Mouse (Mus musculus) hindbrain, embryonic 10.5 days (tissue): ENCODE data around the gene Ric3. TPM values are rescaled to one million over a fixed set of nuclear protein-coding genes. Genes with fewer than 3 reads are reported as not detected.
A peak's percentile ranks its signal among the peaks of the same experiment; 100 is the strongest.

Source experiments
- DNase-seq: peaks from one replicate; pipeline ENCODE4 v3.0.0-alpha.2; 2017; ENCODE audit warnings: low spot score
- H3K27ac ChIP-seq: fragments of 300-500 bp; sonication (generic); 2 replicates; pipeline ENCODE4 v1.5.1; 2016; ENCODE audit warnings: mild to moderate bottlenecking, moderate library complexity
- H3K27me3 ChIP-seq: fragments of 300-500 bp; sonication (generic); 2 replicates; pipeline ENCODE4 v1.6.1; 2016; ENCODE audit warnings: mild to moderate bottlenecking; ENCODE audit not compliant: poor library complexity, insufficient read depth, severe bottlenecking
- H3K36me3 ChIP-seq: fragments of 300-500 bp; sonication (generic); 2 replicates; pipeline ENCODE4 v1.6.1; 2016; ENCODE audit warnings: mild to moderate bottlenecking, moderate library complexity
- H3K4me1 ChIP-seq: fragments of 300-500 bp; sonication (generic); replicated peaks from 2 replicates; pipeline ENCODE4 v1.6.1; 2016; ENCODE audit warnings: mild to moderate bottlenecking
- H3K4me3 ChIP-seq: fragments of 300-500 bp; sonication (generic); 2 replicates; pipeline ENCODE4 v1.5.1; 2016; ENCODE audit warnings: mild to moderate bottlenecking, moderate library complexity
- H3K9me3 ChIP-seq: fragments of 300-500 bp; sonication (generic); 2 replicates; pipeline ENCODE4 v1.6.1; 2016; ENCODE audit warnings: mild to moderate bottlenecking, moderate library complexity
- WGBS: fragments of 180-500 bp; shearing (Covaris S2); methylation state at CpG from one replicate; pipeline ENCODE4 v1.1.7; 2016; 5-methylcytosine and 5-hydroxymethylcytosine counted together
- polyA plus RNA-seq: library from polyadenylated mRNA; unstranded; fragments of >200 nt; fragmentation: Nextera tagmentation; extraction: Ambion mirVana; gene quantifications from 2 replicates; pipeline ENCODE4 v1.2.1, GENCODE M21; 2016

Gene Ric3
- polyA plus RNA-seq, 1 experiment from 2014 or later: 17.3 TPM

DNA sequence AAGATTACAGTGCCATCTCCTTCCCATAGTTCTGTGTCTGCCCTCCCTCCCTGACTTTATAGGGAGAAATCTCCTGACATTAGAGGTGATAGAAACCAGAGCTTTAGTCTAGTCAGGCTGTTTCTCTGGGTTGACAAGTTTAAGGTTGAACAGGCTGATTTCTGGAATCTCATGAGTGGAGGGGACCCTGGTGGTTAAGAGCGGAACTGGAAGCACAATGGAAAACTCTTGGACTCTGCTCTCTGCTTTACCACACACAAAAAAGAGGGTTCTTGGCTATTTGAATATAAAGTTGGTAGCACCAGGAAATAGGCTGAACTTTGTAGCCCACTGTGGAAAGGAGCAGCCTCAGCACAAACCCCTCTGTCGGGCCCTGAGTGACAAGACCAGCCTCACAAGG is 51.1 kb downstream of the Ric3 start:
- H3K36me3 ChIP-seq: peaks cover 34% of the 10 kb centered on the region
- DNase-seq: no peak

DNA sequence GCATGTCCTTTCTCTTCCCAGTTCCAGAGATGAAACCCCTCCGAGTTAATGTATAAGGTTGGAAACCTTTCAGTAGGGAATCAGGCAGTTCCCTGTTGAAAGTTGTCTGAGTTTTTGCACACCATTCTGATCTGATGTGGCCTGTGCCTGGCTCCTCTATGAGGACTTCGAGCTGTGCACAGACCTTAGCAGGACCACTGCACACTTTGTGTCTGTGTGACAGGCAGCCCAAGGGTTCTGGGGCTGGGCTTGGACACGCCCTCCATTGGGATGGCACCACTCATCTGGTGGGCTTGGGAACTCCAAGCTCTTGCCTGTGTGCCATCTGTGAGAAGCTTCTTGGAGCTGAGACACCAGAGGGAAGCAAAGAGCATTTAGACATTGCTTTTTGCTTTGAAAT is 51.8 kb downstream of the Ric3 start:
- no peak overlapping the region for H3K27ac ChIP-seq
- no peak overlapping the region for H3K4me3 ChIP-seq
- DNase-seq: no peak
- H3K27me3 ChIP-seq: no peaks in the 10 kb centered on the region
- H3K4me1 ChIP-seq: no peaks in the 10 kb centered on the region
- 87% methylated on average over 3 of the region's 3 CpGs for whole genome bisulfite sequencing
- H3K9me3 ChIP-seq: no peaks in the 10 kb centered on the region
- peaks cover 39% of the 10 kb centered on the region for H3K36me3 ChIP-seq

More for the DNA sequence above, 51.1 kb downstream of the Ric3 start:
- Histone ChIP-seq H3K27ac (no peak overlapping the region), H3K27me3 (no peaks in the 10 kb centered on the region), H3K4me3 (no peak overlapping the region), H3K9me3 (no peaks in the 10 kb centered on the region), H3K4me1 (no peaks in the 10 kb centered on the region)
- WGBS: 84% methylated on average over 2 of the region's 2 CpGs

DNA sequence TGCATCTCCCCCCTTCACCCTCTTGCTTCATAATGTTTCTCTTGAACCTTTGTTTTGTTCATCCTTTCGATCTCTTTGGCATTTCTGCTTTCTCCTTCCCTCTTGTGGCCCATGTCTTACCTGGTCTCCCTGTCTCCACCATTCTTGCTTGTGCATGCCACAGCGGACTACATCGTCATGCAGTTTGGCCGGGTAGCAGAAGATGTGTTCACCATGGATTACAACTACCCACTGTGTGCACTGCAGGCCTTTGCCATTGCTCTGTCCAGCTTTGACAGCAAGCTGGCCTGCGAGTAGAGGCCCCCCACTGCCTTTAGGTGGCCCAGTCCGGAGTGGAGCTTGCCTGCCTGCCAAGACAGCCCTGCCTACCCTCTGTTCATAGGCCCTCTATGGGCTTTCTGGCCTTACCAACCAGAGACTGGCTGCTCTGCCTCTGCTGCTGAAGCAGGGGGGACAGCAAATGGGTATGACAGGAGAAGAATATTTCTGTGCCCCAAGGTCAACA is 53.1 kb downstream of the Ric3 start:
- DNase-seq: no peak
- no peaks in the 10 kb centered on the region for H3K4me1 ChIP-seq
- no peaks in the 10 kb centered on the region for H3K9me3 ChIP-seq
- H3K27me3 ChIP-seq: no peaks in the 10 kb centered on the region
- H3K27ac ChIP-seq: no peak overlapping the region
- WGBS: 88% methylated on average over 6 of the region's 6 CpGs
- no peak overlapping the region for H3K4me3 ChIP-seq
- H3K36me3 ChIP-seq: peaks cover 42% of the 10 kb centered on the region

DNA sequence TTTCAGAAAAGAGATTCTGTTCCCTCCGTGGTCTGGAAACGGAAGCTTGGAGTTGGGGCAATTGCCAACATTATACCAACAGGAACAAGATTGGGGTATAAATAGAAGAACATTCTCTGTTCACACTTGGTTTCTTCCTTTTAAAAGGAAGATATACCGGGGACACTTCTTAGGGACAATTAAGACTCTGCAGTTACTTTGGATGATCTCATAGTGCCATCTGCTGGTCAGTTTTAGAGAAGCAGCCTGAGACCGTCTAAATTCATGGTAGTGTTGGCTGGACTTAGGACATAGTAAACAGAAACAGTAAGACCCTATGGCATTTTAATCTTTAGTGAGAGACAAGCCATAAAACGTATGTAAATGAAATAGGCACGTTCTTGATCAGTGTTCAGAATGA is 54.9 kb downstream of the Ric3 start:
- Histone ChIP-seq H3K9me3 (no peaks in the 10 kb centered on the region), H3K27me3 (no peaks in the 10 kb centered on the region), H3K27ac (no peak overlapping the region), H3K4me1 (0 out of 2 replicates have a peak, but pooled peaks cover 2% of the 10 kb centered on the region), H3K36me3 (peaks cover 41% of the 10 kb centered on the region), H3K4me3 (no peak overlapping the region)
- peak; percentile 55 for DNase-seq
- 35% methylated on average over 6 of the region's 6 CpGs for WGBS

DNA sequence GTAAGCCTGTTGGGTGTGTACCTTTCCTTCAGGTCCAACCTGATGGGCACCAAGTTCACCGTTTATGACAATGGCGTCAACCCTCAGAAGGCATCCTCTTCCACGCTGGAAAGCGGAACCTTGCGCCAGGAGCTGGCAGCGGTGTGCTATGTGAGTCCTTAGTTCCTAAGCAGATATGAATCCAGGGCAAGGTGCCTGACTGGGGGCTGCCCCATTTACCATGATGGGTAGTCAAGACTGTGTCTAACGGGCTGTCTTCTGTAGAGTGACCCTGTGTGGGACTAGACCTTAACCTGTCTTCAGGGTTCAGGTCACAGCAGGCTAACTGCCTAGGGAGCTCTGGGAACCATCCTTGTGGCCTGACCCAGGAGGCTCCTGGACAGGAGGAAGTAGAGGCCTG is 55.4 kb downstream of the Ric3 start:
- H3K36me3 ChIP-seq: peaks cover 44% of the 10 kb centered on the region

DNA sequence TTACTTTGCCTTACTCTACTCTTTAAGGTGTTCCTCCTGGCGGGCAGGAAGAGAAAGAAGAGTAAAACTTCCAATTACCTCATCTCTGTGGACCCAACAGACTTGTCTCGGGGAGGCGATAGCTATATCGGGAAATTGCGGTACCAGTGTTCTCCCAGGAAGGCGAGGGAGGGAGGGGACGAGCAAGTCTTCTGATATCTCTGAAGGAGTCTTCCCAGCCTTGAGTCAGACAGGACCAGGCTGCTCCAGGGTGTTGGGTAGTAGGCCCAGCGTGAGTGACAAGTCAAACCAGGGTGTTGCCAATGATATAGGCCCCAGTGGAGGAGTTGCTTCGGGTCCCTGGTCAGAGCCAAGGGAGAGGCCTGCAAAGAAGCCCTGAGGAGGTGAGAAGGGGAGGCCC is 56.2 kb downstream of the Ric3 start:
- H3K27me3 ChIP-seq: no peaks in the 10 kb centered on the region
- H3K9me3 ChIP-seq: no peaks in the 10 kb centered on the region
- 0 out of 2 replicates have a peak, but pooled peaks cover 2% of the 10 kb centered on the region for H3K4me1 ChIP-seq
- peaks cover 51% of the 10 kb centered on the region for H3K36me3 ChIP-seq
- H3K4me3 ChIP-seq: no peak overlapping the region
- no peak for DNase-seq
- WGBS: 90% methylated on average over 9 of the region's 9 CpGs
- no peak overlapping the region for H3K27ac ChIP-seq

More for the DNA sequence above, 55.4 kb downstream of the Ric3 start:
- no peak overlapping the region for H3K27ac ChIP-seq
- WGBS: 92% methylated on average over 7 of the region's 7 CpGs
- DNase-seq: no peak
- no peak overlapping the region for H3K4me3 ChIP-seq
- 0 out of 2 replicates have a peak, but pooled peaks cover 2% of the 10 kb centered on the region for H3K4me1 ChIP-seq
- no peaks in the 10 kb centered on the region for H3K27me3 ChIP-seq
- H3K9me3 ChIP-seq: no peaks in the 10 kb centered on the region

DNA sequence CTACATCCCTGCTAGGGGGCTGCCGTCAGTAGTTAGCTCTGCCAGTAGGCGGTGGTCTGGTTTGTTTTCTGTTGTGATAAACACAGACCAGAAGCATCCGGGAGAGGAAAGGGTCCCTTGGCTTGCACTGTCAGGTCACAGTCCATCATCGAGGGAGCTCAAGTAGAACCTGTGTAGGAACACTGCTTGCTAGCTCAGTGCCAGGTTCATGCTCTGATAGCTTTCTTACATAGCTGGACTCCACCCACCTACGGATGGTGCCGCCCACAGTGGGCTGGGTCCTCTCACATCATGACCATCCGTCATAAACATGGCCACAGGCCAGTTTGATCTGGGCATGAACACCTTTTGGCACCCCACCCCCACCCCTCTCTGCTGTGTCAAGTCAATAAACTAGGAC is 57.4 kb downstream of the Ric3 start:
- H3K36me3 ChIP-seq: peaks cover 51% of the 10 kb centered on the region
- no peak overlapping the region for H3K4me3 ChIP-seq
- 86% methylated on average over 7 of the region's 7 CpGs for WGBS

DNA sequence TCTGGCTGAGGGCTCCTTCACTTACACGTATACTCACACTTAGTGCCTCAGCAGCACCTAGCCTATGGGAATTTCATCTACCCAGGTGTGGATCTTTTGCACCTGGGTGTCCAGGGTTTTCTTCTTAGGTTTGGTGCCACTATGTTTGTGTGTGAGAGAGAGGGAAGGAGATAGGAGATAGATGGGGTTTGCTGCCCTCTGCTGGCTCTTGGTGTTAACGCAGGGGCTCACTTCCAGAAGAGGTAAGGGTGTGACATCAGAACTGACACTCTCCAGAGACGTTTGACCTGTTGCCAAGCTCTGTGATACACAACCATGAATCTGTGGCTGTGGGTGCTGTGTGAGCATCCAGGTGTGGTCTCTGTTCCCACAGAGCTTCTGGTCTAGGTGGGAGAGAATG is 61.7 kb downstream of the Ric3 start:
- Histone ChIP-seq H3K4me1 (peaks cover 12% of the 10 kb centered on the region), H3K4me3 (no peak overlapping the region), H3K36me3 (peaks cover 28% of the 10 kb centered on the region), H3K27ac (no peak overlapping the region), H3K27me3 (no peaks in the 10 kb centered on the region), H3K9me3 (no peaks in the 10 kb centered on the region)
- WGBS: 22% methylated on average over 3 of the region's 3 CpGs
- peak; percentile 71 for DNase-seq

More for the DNA sequence above, 57.4 kb downstream of the Ric3 start:
- no peaks in the 10 kb centered on the region for H3K9me3 ChIP-seq
- H3K27me3 ChIP-seq: no peaks in the 10 kb centered on the region
- 0 out of 2 replicates have a peak, but pooled peaks cover 2% of the 10 kb centered on the region for H3K4me1 ChIP-seq
- no peak for DNase-seq
- H3K27ac ChIP-seq: no peak overlapping the region

DNA sequence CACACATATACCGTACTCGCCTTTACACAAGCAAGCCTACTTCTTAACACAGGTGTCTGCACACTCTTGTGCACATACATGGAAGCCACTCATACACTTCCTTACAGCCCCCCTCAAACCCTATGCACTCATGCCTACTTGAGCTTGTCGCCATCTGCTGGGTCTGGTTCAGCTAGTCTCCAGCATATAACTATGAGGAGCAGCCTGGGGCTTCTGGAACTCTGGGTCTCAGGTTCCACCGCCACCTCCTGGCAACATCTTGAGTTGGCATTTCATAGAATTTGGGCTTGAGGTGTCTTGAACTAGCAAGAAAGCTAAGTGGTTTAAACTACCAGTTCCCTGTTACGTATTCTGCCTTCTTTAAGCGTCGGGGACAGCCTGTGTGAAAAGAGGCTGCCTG is 63.9 kb downstream of the Ric3 start:
- Histone ChIP-seq H3K27me3 (peaks cover under 1% of the 10 kb centered on the region; the same call in 1 of the 2 replicates), H3K4me1 (peaks cover 15% of the 10 kb centered on the region), H3K9me3 (no peaks in the 10 kb centered on the region), H3K27ac (no peak overlapping the region), H3K4me3 (no peak overlapping the region), H3K36me3 (peaks cover 10% of the 10 kb centered on the region)
- DNase-seq: no peak
- 89% methylated on average over 7 of the region's 7 CpGs for WGBS

DNA sequence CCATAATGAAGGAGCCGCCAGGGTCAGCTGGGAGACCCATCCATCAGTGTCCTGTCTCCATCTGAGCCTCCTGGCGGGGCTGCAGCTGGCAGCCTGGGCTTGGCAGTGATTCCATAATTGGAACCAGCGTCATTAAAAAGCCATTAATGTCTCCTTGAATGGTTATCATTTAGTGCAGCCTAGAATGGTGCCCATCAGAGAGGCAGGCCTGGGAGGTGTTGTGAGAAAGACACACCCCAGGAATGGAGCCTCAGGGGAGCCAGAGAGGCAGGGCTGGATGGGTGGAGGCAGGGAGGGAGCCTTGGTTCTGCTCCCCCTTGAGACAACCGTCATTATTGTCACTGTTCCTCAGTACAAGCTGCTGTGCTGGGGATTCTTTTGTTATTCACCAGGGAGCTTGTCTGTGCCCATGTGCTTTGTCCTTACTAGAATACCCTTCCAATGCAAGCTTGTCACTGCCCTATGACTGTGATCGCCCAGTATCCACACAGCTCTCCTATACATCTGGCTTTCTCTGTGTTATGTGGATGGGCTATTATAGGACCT is 66.7 kb downstream of the Ric3 start:
- 39% methylated on average over 5 of the region's 5 CpGs for WGBS
- H3K4me3 ChIP-seq: no peak overlapping the region
- peak overlapping the region; percentile 68 for H3K27ac ChIP-seq
- no peaks in the 10 kb centered on the region for H3K36me3 ChIP-seq
- no peaks in the 10 kb centered on the region for H3K9me3 ChIP-seq
- DNase-seq: peak; percentile 27
- H3K4me1 ChIP-seq: peaks cover 33% of the 10 kb centered on the region
- H3K27me3 ChIP-seq: peaks cover 27% of the 10 kb centered on the region

DNA sequence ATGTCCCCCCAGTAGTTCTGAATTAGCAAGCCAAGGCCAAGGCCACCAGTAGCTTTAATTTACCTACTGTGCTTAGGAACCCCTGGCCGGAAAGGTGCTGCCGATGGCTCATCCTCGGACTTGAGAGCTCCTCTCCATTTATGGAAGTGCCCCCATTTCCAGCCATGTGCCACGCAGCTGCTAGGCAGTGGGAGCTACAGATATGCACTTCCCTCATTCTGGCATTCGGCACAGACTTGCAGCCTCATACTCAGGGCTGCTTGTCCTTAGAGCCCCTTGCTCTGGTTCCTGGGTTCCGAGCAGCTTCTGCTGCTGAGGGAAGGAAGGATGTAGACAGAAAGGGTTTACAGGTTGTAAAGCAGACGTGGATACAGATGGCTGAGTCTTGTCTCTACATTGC is 68.3 kb downstream of the Ric3 start:
- WGBS: 86% methylated on average over 7 of the region's 7 CpGs
- Histone ChIP-seq H3K9me3 (no peaks in the 10 kb centered on the region), H3K4me3 (no peak overlapping the region), H3K27me3 (peaks cover 43% of the 10 kb centered on the region), H3K36me3 (no peaks in the 10 kb centered on the region), H3K4me1 (peaks cover 42% of the 10 kb centered on the region), H3K27ac (no peak overlapping the region)
- no peak for DNase-seq

DNA sequence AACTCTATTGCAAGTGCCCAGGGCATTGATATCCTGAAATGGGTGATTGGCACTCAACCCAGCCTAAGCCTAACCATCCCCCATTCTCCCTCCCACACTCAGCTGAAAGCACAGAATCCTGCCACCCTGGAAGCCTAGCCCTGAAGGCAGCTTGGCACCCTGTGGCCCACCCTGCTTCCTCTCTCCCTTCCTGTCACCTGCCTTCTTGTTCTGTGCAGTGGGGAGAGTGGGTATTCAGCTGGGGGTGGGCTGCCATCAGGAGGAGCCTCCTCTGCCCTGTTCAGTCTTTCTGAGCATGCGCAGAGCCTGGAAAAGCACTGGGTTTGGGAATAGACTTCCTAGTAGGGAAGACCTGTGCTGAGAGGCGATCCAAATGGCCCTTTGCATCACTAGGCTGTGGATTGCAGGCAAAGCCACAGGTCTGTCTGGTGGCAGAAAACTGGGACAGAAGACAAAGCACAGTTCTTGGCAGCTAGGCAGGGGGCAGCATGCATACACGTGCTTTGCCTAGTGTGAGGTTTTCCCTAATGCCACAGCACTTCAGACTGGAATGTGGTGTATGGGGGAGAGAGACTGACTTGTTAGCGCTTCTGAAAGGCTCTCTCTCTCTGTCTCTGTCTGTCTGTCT is 70.0 kb downstream of the Ric3 start:
- H3K4me1 ChIP-seq: peaks cover 42% of the 10 kb centered on the region

DNA sequence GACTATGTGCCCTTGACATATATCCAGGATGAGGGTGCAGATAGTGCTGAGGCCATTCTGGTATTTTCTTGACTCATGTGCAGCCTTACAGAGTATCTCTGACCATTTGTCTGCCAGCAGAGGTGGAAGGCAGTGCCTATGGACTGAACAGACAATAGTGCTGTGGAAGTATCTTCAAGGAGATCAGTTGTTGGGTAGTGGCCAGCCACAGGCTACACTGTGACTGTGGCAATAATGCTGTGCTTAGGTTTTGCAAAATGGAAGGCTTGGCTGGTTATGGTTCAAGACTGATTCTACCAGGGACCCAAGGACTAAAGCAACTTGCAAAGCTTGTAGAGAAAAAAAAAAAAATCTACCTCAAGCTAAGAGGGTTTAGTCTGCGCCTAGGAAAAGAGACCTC is 70.6 kb downstream of the Ric3 start:
- Histone ChIP-seq H3K27me3 (peaks cover 58% of the 10 kb centered on the region), H3K4me1 (peaks cover 42% of the 10 kb centered on the region), H3K4me3 (no peak overlapping the region), H3K27ac (no peak overlapping the region), H3K36me3 (no peaks in the 10 kb centered on the region), H3K9me3 (no peaks in the 10 kb centered on the region)
- no peak for DNase-seq
- WGBS: 68% methylated on average over 1 of the region's 1 CpGs

More for the DNA sequence above, 70.0 kb downstream of the Ric3 start:
- Histone ChIP-seq H3K9me3 (no peaks in the 10 kb centered on the region), H3K4me3 (no peak overlapping the region), H3K27me3 (peaks cover 58% of the 10 kb centered on the region), H3K27ac (no peak overlapping the region), H3K36me3 (no peaks in the 10 kb centered on the region)
- WGBS: 35% methylated on average over 4 of the region's 4 CpGs
- no peak for DNase-seq
